Mouse (Mus musculus): ENCODE measurements at regions not wholly inside any gene's neighbourhood (a gene's known extent, or its start where the extent isn't known, plus 50 kb on each side); places are given as distances from the start of the nearest gene placed in this dataset.

- H3K27me3 ChIP-seq (ENCODE audit: control insufficient read depth, insufficient read depth, low read length) = no peaks in the 10 kb centered on the region
- H3K4me3 ChIP-seq (replicated peaks; ENCODE audit: low read length) = no peak overlapping the region
- WGBS = 76% methylated on average over 3 of the region's 3 CpGs
- ATAC-seq (ENCODE audit: low FRiP score, low read depth) (no peak), DNase-seq (ENCODE audit: low spot score) (no peak)
- H3K36me3 ChIP-seq (ENCODE audit: control insufficient read depth, insufficient read depth, low read length) = no peaks in the 10 kb centered on the region
- H3K9ac ChIP-seq (ENCODE audit: low read depth, low read length, severe bottlenecking) = no peak overlapping the region
- no peak overlapping the region for H3K27ac ChIP-seq (replicated peaks; ENCODE audit: low read depth, low read length)
- no peak for TF ChIP-seq POLR2A (IDR thresholded peaks at IDR 0.05; ENCODE audit: borderline replicate concordance, extremely low read depth, insufficient read depth, insufficient read length)
- H3K9me3 ChIP-seq (ENCODE audit: control insufficient read depth, low read length) = no peaks in the 10 kb centered on the region
- H3K4me1 ChIP-seq (ENCODE audit: control insufficient read depth, insufficient read depth, low read length) = no peaks in the 10 kb centered on the region
- no peak overlapping the region for H3K4me2 ChIP-seq (replicated peaks; ENCODE audit: low read depth, low read length, severe bottlenecking)
Measured at GRCm38 (mm10) chr6:126362331-126362730, 172.9 kb downstream of the Kcna5 start.

GRCm38 (mm10) chr6:126353346-126353745 lies 181.9 kb downstream of the Kcna5 start:
- no peak for TF ChIP-seq POLR2A (IDR thresholded peaks at IDR 0.05; ENCODE audit: borderline replicate concordance, extremely low read depth, insufficient read depth, insufficient read length)
- H3K9ac ChIP-seq (ENCODE audit: low read depth, low read length, severe bottlenecking) = no peak overlapping the region
- H3K36me3 ChIP-seq (ENCODE audit: control insufficient read depth, insufficient read depth, low read length) = no peaks in the 10 kb centered on the region
- ATAC-seq (ENCODE audit: low FRiP score, low read depth) (no peak), DNase-seq (ENCODE audit: low spot score) (peak; percentile 29)
- no peaks in the 10 kb centered on the region for H3K4me1 ChIP-seq (ENCODE audit: control insufficient read depth, insufficient read depth, low read length)
- H3K4me3 ChIP-seq (replicated peaks; ENCODE audit: low read length) = no peak overlapping the region
- H3K27ac ChIP-seq (replicated peaks; ENCODE audit: low read depth, low read length) = no peak overlapping the region
- no peaks in the 10 kb centered on the region for H3K27me3 ChIP-seq (ENCODE audit: control insufficient read depth, insufficient read depth, low read length)
- WGBS = 32% methylated on average over 2 of the region's 2 CpGs
- H3K9me3 ChIP-seq (ENCODE audit: control insufficient read depth, low read length) = no peaks in the 10 kb centered on the region
- H3K4me2 ChIP-seq (replicated peaks; ENCODE audit: low read depth, low read length, severe bottlenecking) = no peak overlapping the region

- 76% methylated on average over 2 of the region's 2 CpGs for WGBS
- Histone ChIP-seq H3K4me3 (replicated peaks; ENCODE audit: low read length) (no peak overlapping the region), H3K4me1 (ENCODE audit: control insufficient read depth, insufficient read depth, low read length) (no peaks in the 10 kb centered on the region), H3K9ac (ENCODE audit: low read depth, low read length, severe bottlenecking) (no peak overlapping the region), H3K36me3 (ENCODE audit: control insufficient read depth, insufficient read depth, low read length) (no peaks in the 10 kb centered on the region), H3K4me2 (replicated peaks; ENCODE audit: low read depth, low read length, severe bottlenecking) (no peak overlapping the region), H3K27me3 (ENCODE audit: control insufficient read depth, insufficient read depth, low read length) (no peaks in the 10 kb centered on the region), H3K27ac (replicated peaks; ENCODE audit: low read depth, low read length) (no peak overlapping the region), H3K9me3 (ENCODE audit: control insufficient read depth, low read length) (no peaks in the 10 kb centered on the region)
- ATAC-seq (ENCODE audit: low FRiP score, low read depth) (no peak), DNase-seq (ENCODE audit: low spot score) (no peak)
- no peak for TF ChIP-seq POLR2A (IDR thresholded peaks at IDR 0.05; ENCODE audit: borderline replicate concordance, extremely low read depth, insufficient read depth, insufficient read length)
Measured at GRCm38 (mm10) chr6:126350476-126350875, 183.8 kb upstream of the Ntf3 start.

GRCm38 (mm10) chr6:126349905-126350304 lies 183.2 kb upstream of the Ntf3 start:
- H3K27me3 ChIP-seq (ENCODE audit: control insufficient read depth, insufficient read depth, low read length) = no peaks in the 10 kb centered on the region
- 66% methylated on average over 2 of the region's 2 CpGs for WGBS
- no peak for DNase-seq (ENCODE audit: low spot score)
- no peak for TF ChIP-seq POLR2A (IDR thresholded peaks at IDR 0.05; ENCODE audit: borderline replicate concordance, extremely low read depth, insufficient read depth, insufficient read length)
- H3K4me1 ChIP-seq (ENCODE audit: control insufficient read depth, insufficient read depth, low read length) = no peaks in the 10 kb centered on the region
- H3K4me2 ChIP-seq (replicated peaks; ENCODE audit: low read depth, low read length, severe bottlenecking) = no peak overlapping the region
- no peak for ATAC-seq (ENCODE audit: low FRiP score, low read depth)
- H3K4me3 ChIP-seq (replicated peaks; ENCODE audit: low read length) = no peak overlapping the region
- H3K9me3 ChIP-seq (ENCODE audit: control insufficient read depth, low read length) = no peaks in the 10 kb centered on the region
- H3K27ac ChIP-seq (replicated peaks; ENCODE audit: low read depth, low read length) = no peak overlapping the region
- H3K9ac ChIP-seq (ENCODE audit: low read depth, low read length, severe bottlenecking) = no peak overlapping the region
- H3K36me3 ChIP-seq (ENCODE audit: control insufficient read depth, insufficient read depth, low read length) = no peaks in the 10 kb centered on the region

- no peaks in the 10 kb centered on the region for H3K4me1 ChIP-seq (ENCODE audit: control insufficient read depth, insufficient read depth, low read length)
- H3K4me3 ChIP-seq (replicated peaks; ENCODE audit: low read length) = no peak overlapping the region
- H3K27ac ChIP-seq (replicated peaks; ENCODE audit: low read depth, low read length) = no peak overlapping the region
- no peaks in the 10 kb centered on the region for H3K9me3 ChIP-seq (ENCODE audit: control insufficient read depth, low read length)
- TF ChIP-seq POLR2A (IDR thresholded peaks at IDR 0.05; ENCODE audit: borderline replicate concordance, extremely low read depth, insufficient read depth, insufficient read length) = no peak
- DNase-seq (ENCODE audit: low spot score) (no peak), ATAC-seq (ENCODE audit: low FRiP score, low read depth) (no peak)
- H3K9ac ChIP-seq (ENCODE audit: low read depth, low read length, severe bottlenecking) = no peak overlapping the region
- 56% methylated on average over 5 of the region's 5 CpGs for WGBS
- H3K27me3 ChIP-seq (ENCODE audit: control insufficient read depth, insufficient read depth, low read length) = no peaks in the 10 kb centered on the region
- no peaks in the 10 kb centered on the region for H3K36me3 ChIP-seq (ENCODE audit: control insufficient read depth, insufficient read depth, low read length)
- H3K4me2 ChIP-seq (replicated peaks; ENCODE audit: low read depth, low read length, severe bottlenecking) = no peak overlapping the region
Measured at GRCm38 (mm10) chr6:126345221-126345620, 178.5 kb upstream of the Ntf3 start.

- H3K9me3 ChIP-seq (ENCODE audit: control insufficient read depth, low read length) = no peaks in the 10 kb centered on the region
- H3K9ac ChIP-seq (ENCODE audit: low read depth, low read length, severe bottlenecking) = no peak overlapping the region
- no peaks in the 10 kb centered on the region for H3K4me1 ChIP-seq (ENCODE audit: control insufficient read depth, insufficient read depth, low read length)
- 48% methylated on average over 10 of the region's 10 CpGs for WGBS
- no peaks in the 10 kb centered on the region for H3K27me3 ChIP-seq (ENCODE audit: control insufficient read depth, insufficient read depth, low read length)
- TF ChIP-seq POLR2A (IDR thresholded peaks at IDR 0.05; ENCODE audit: borderline replicate concordance, extremely low read depth, insufficient read depth, insufficient read length) = no peak
- no peak overlapping the region for H3K27ac ChIP-seq (replicated peaks; ENCODE audit: low read depth, low read length)
- no peak for ATAC-seq (ENCODE audit: low FRiP score, low read depth)
- H3K4me3 ChIP-seq (replicated peaks; ENCODE audit: low read length) = no peak overlapping the region
- no peak overlapping the region for H3K4me2 ChIP-seq (replicated peaks; ENCODE audit: low read depth, low read length, severe bottlenecking)
- no peaks in the 10 kb centered on the region for H3K36me3 ChIP-seq (ENCODE audit: control insufficient read depth, insufficient read depth, low read length)
- no peak for DNase-seq (ENCODE audit: low spot score)
Measured at GRCm38 (mm10) chr6:126340098-126340610, 173.4 kb upstream of the Ntf3 start.
